In genomic region chr17:63293979-63294378, GRCm38 (mm10) we compare ENCODE assay signal across 29 mouse cellular contexts.
DNase-seq lines count a peak whose midpoint lies in the region; ATAC-seq and TF ChIP-seq lines count a peak whose summit lies in the region.
"Had no signal": no experiment of that assay in that cellular context is flagged by ENCODE, and none has a peak within 500 bp of the region (broad histone marks: within the 10 kb centered on the region; RNA-seq: fewer than 3 reads in every experiment).

No protein-coding gene starts in this region.

- TF ChIP-seq EP300 in stomach, postnatal 0 days (optimal IDR thresholded peaks at IDR 0.05) = no peak

- TF ChIP-seq CTCF in layer of hippocampus, adult 2 months (conservative IDR thresholded peaks at IDR 0.05) = no peak
- no peak for TF ChIP-seq CTCF in stomach, postnatal 0 days (IDR thresholded peaks at IDR 0.05; ENCODE audit: low read depth)

- no peak for DNase-seq in cerebellum, adult 9-10 months
- DNase-seq in forebrain, embryonic 11.5 days (ENCODE audit: low spot score) = no peak
- no peak for DNase-seq in layer of hippocampus, adult 2 months (ENCODE audit: low spot score in 2 of 2)
- no peak for DNase-seq in layer of hippocampus, postnatal 25 days (ENCODE audit: extremely low spot score in 1 of 2, low spot score in 1 of 2)
- peak; percentile 45 for DNase-seq in brain, adult 2 months (ENCODE audit: low read depth, low spot score)
- no peak for DNase-seq in stomach, postnatal 0 days (ENCODE audit: low spot score)
- DNase-seq: adrenal gland, adult 8-10 months; adrenal gland, postnatal 25 days; cerebellum, adult 11-12 months; cerebellum, adult 8-10 months; cerebellum, postnatal 14 days; gastrocnemius, postnatal 10 days; gastrocnemius, postnatal 36 days; heart, adult 2 months; heart, postnatal 14 days; heart, postnatal 4 days; kidney, adult 11 months had no signal

- H3K4me3 ChIP-seq in forebrain, embryonic 12.5 days (replicated peaks) = no peak overlapping the region
- no peak overlapping the region for H3K4me3 ChIP-seq in forebrain, embryonic 11.5 days (ENCODE audit: low read depth, low read length)
- no peak overlapping the region for H3K4me3 ChIP-seq in layer of hippocampus, adult 2 months
- H3K4me3 ChIP-seq in stomach, postnatal 0 days (ENCODE audit: low read depth, low read length) = no peak overlapping the region
- H3K4me3 ChIP-seq: embryonic facial prominence, embryonic 12.5 days; embryonic facial prominence, embryonic 15.5 days; forebrain, embryonic 13.5 days; heart, adult 2 months; heart, embryonic 10.5 days; heart, embryonic 13.5 days had no signal

- H3K27me3 ChIP-seq in forebrain, embryonic 12.5 days = no peaks in the 10 kb centered on the region
- no peaks in the 10 kb centered on the region for H3K27me3 ChIP-seq in forebrain, embryonic 11.5 days (ENCODE audit: control insufficient read depth, insufficient read depth, low read length)
- no peaks in the 10 kb centered on the region for H3K27me3 ChIP-seq in stomach, postnatal 0 days (ENCODE audit: control insufficient read depth, insufficient read depth, low read length)
- H3K27me3 ChIP-seq: embryonic facial prominence, embryonic 12.5 days; embryonic facial prominence, embryonic 15.5 days; forebrain, embryonic 13.5 days; heart, embryonic 13.5 days had no signal

- peaks cover 10% of the 10 kb centered on the region for H3K4me1 ChIP-seq in forebrain, embryonic 12.5 days
- peaks cover 2% of the 10 kb centered on the region; the same call in 1 of the 2 replicates for H3K4me1 ChIP-seq in forebrain, embryonic 11.5 days (replicated peaks; ENCODE audit: control insufficient read depth, insufficient read depth, low read length)
- no peaks in the 10 kb centered on the region for H3K4me1 ChIP-seq in stomach, postnatal 0 days (replicated peaks; ENCODE audit: control insufficient read depth, insufficient read depth)
- H3K4me1 ChIP-seq: heart, embryonic 10.5 days had no signal

- H3K36me3 ChIP-seq in forebrain, embryonic 12.5 days (replicated peaks) = no peaks in the 10 kb centered on the region
- no peaks in the 10 kb centered on the region for H3K36me3 ChIP-seq in forebrain, embryonic 11.5 days (ENCODE audit: control insufficient read depth, insufficient read depth, low read length)
- no peaks in the 10 kb centered on the region for H3K36me3 ChIP-seq in stomach, postnatal 0 days (ENCODE audit: control insufficient read depth, insufficient read depth, low read length)
- H3K36me3 ChIP-seq: embryonic facial prominence, embryonic 12.5 days; embryonic facial prominence, embryonic 15.5 days; heart, embryonic 10.5 days; heart, embryonic 13.5 days had no signal

- no peak overlapping the region for H3K27ac ChIP-seq in forebrain, embryonic 12.5 days
- H3K27ac ChIP-seq in forebrain, embryonic 11.5 days (ENCODE audit: low read depth, low read length) = no peak overlapping the region
- H3K27ac ChIP-seq in layer of hippocampus, adult 2 months = peak overlapping the region; percentile 69
- no peak overlapping the region for H3K27ac ChIP-seq in stomach, postnatal 0 days (replicated peaks)
- H3K27ac ChIP-seq: embryonic facial prominence, embryonic 12.5 days; embryonic facial prominence, embryonic 15.5 days; forebrain, embryonic 13.5 days; heart, adult 2 months; heart, embryonic 10.5 days; heart, embryonic 13.5 days; hindbrain, embryonic 14.5 days; hindbrain, postnatal 0 days had no signal

- peak; percentile 31; the same call in 1 of the 2 replicates for ATAC-seq in cerebellum, adult (ENCODE audit: insufficient number of reproducible peaks, low FRiP score, low TSS enrichment)
- ATAC-seq in forebrain, embryonic 12.5 days (ENCODE audit: low FRiP score) = 0 out of 2 replicates have a peak, but pooled peaks have one; percentile 44
- ATAC-seq in forebrain, embryonic 11.5 days (replicated peaks; ENCODE audit: low FRiP score) = no peak; the same call in 1 of the 2 replicates
- no peak for ATAC-seq in stomach, postnatal 0 days (ENCODE audit: low FRiP score, low TSS enrichment)
- ATAC-seq: activated CD4-positive, CD25-positive, alpha-beta regulatory T cell, adult 4 months; forebrain, embryonic 13.5 days; forebrain, embryonic 16.5 days; hindbrain, postnatal 0 days; inflammation-experienced regulatory T-cells, adult 6 months had no signal

- H3K9me3 ChIP-seq in forebrain, embryonic 12.5 days = no peaks in the 10 kb centered on the region
- H3K9me3 ChIP-seq in forebrain, embryonic 11.5 days (ENCODE audit: control insufficient read depth, low read length) = no peaks in the 10 kb centered on the region
- no peaks in the 10 kb centered on the region for H3K9me3 ChIP-seq in stomach, postnatal 0 days (ENCODE audit: control insufficient read depth, low read length)
- H3K9me3 ChIP-seq: embryonic facial prominence, embryonic 12.5 days; embryonic facial prominence, embryonic 15.5 days; forebrain, embryonic 13.5 days; heart, embryonic 10.5 days had no signal

- H3K4me2 ChIP-seq in forebrain, embryonic 12.5 days = no peak overlapping the region
- no peak overlapping the region for H3K4me2 ChIP-seq in forebrain, embryonic 11.5 days (ENCODE audit: low read depth, low read length, severe bottlenecking)
- no peak overlapping the region for H3K4me2 ChIP-seq in stomach, postnatal 0 days (replicated peaks; ENCODE audit: low read depth)
- H3K4me2 ChIP-seq: embryonic facial prominence, embryonic 12.5 days; embryonic facial prominence, embryonic 15.5 days; forebrain, embryonic 13.5 days; heart, embryonic 13.5 days; hindbrain, embryonic 14.5 days had no signal

- H3K9ac ChIP-seq in forebrain, embryonic 12.5 days = no peak overlapping the region
- H3K9ac ChIP-seq in forebrain, embryonic 11.5 days (ENCODE audit: low read length) = no peak overlapping the region
- no peak overlapping the region for H3K9ac ChIP-seq in stomach, postnatal 0 days (ENCODE audit: low read length)
- H3K9ac ChIP-seq: embryonic facial prominence, embryonic 12.5 days; embryonic facial prominence, embryonic 15.5 days; forebrain, embryonic 13.5 days; heart, embryonic 13.5 days; hindbrain, embryonic 14.5 days had no signal

- 15% methylated on average over 3 of the region's 3 CpGs for WGBS in forebrain, embryonic 12.5 days
- WGBS in forebrain, embryonic 11.5 days = 31% methylated on average over 3 of the region's 3 CpGs
- 79% methylated on average over 3 of the region's 3 CpGs for WGBS in stomach, postnatal 0 days

Comparison
In these comparisons a context has a peak if more than half of its experiments do, and no peak if none do; other contexts are left out.
1. ATAC-seq: peak in cerebellum, adult (single experiment) and forebrain, embryonic 12.5 days (single experiment); none in forebrain, embryonic 11.5 days (single experiment) and stomach, postnatal 0 days (single experiment).